Mouse (Mus musculus) gastrocnemius, postnatal 36 days (tissue): ENCODE data around the gene Gm47841. TPM values are rescaled to one million over a fixed set of nuclear protein-coding genes. Genes with fewer than 3 reads are reported as not detected.
A peak's percentile ranks its signal among the peaks of the same experiment; 100 is the strongest.

Source experiments
- DNase-seq, 2 experiments: peaks; one replicate each; pipeline ENCODE4 v3.0.0; 2022
- intact Hi-C: fragments of 180-260 bp; cut with DNase I; formaldehyde crosslinking; loops from one replicate; pipeline ENCODE4 v1.15.1; 2025
- long read RNA-seq, 2 experiments: library from polyadenylated mRNA; stranded (forward); transcript quantifications; one replicate each; pipeline ENCODE4 v2.0.0; 2021
- total RNA-seq, 2 experiments: library from RNA; stranded (reverse); gene quantifications; 2 replicates each; pipeline ENCODE4 v1.2.3; 2021

Gm47841 gene
- total RNA-seq = not detected
- long read RNA-seq, experiment 1 = 0 reads
- long read RNA-seq, experiment 2 = 0 reads

- intact Hi-C loops = no loop called here
- DNase-seq = no peak
Observed at GRCm38 (mm10) chr15:101047194-101047555, at the start of gene Gm47841. TSS of gene Gm47841 (minus strand) at chr15:101047397.

DNA sequence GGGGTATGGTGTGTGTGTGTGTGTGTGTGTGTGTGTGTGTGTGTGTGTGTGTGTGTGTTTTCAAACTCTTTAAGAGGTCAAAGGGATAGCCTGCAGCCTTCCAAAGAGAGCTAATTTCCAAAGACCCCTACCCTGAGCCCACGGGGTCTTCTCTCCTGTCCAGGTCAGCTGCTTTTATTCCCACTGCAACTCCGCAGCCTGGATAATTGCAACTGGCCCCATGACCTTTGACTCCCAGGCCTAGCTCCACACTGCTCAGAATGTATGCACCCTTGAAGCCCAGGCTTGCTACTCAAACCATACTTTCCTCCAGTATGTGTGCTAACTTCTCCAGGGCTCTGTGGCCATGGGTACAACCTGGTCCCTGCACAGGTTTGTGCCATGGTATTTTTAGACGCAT, 48.2 kb upstream of the Gm47841 start:
- intact Hi-C loops = no loop called here
- no peak for DNase-seq

GRCm38 (mm10) chr15:101094979-101095378, 47.8 kb upstream of the Gm47841 start:
- intact Hi-C loops = no loop called here
- no peak for DNase-seq

DNA sequence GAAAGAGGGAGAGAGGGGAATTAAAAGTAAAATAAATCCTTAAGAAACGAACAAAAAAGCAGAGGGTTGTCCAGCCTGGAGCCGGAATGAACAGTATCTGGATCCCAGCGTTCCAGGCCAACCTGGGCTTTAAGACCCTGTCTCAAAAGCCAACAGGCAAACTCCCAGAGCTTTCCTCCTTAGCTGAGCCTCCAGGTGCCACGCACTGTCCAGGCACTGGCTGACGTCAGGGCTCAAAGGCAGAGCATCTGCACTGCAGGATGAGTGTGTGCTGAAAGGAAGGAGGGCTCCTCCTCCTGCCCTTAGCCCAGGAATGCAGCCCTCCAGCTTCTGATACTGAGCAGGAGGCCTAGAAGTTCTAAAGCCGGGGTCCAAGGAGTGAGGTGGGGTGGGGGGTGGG, 46.8 kb upstream of the Gm47841 start:
- intact Hi-C loops = no loop called here
- no peak for DNase-seq

DNA sequence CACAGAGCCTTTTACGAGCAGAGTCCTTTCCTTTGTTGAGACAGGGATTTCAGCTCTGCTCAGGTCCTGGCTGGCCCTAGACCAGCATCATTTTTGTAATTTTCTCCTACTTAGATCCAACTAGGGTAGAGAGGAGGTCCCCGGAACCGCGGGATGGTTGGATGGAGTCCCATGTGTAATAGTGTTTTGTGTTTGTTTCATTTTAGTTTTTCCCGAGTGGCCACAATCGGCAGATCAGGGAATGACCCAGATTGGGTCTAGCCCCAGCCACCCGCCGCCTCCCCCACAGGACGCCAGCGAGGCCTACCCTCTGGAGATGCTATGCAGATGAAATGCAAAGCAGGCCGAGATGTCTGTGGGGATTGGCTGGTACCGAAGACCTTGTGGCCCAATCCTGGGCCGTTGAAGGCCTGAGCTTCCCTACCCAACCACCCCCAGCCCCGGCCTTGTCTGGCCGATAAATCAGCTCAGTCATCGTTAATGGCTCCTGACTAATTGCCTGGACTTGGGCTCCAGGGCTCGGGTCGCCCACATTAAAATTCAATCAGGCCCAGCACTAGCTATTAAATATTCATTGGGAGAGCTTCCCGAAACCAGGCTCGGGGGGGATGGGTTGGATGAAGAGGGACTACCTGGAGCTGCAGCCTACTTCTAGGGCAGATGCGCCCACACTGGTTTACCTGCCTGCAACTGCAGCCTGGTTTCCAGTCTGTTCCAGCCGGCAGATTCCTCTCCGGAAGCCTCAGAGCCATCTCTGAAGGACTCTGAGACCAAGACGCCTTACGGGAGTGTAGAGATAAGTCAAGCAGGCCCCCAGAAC, 45.8 kb upstream of the Gm47841 start:
- intact Hi-C loops = no loop called here
- DNase-seq = peak in 1 of 2 experiments; percentile 40

DNA sequence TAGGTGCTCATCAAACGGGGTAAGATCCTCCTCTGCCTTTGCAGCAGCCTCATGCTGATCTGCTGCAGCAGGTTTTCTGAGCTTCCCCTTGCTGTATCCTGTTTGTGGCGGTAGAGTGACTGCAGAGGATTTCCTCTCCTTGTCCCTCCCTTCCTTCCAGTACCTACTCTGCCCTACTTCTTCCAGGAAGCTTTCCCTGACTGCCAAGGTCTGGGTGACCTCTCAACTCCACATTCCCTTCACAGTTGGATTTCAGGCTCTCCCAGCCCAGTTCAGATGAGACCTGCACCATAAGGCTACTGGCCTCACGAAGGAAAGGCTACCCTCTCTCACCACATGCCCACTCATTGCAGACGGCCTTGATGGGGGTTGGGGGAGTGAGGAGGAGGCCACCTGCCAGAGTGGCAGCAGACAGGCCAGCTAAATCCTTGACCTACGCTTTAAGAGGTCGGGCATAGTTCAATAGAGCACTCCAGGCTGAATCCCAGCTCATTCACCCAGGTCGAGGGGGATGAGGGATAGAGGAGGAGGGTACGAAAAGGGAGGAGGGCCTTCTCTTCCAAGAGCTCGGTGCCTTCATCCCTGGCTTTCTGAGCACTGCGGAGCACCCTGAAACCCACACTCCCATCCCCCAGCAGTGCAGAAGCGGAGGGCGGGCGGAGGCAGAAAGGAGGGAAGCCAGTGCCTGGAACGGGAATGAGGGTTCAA, 45.1 kb upstream of the Gm47841 start:
- DNase-seq = no peak
- intact Hi-C loops = no loop called here

GRCm38 (mm10) chr15:101091551-101091950, 44.4 kb upstream of the Gm47841 start:
- intact Hi-C loops = no loop called here
- no peak for DNase-seq

- no peak for DNase-seq
- intact Hi-C loops = no loop called here
Observed at GRCm38 (mm10) chr15:101088291-101088690, 41.1 kb upstream of the Gm47841 start.

- intact Hi-C loops = no loop called here
- DNase-seq = peak; percentile 48 to 53
Observed at GRCm38 (mm10) chr15:101086956-101087355, 39.8 kb upstream of the Gm47841 start.

DNA sequence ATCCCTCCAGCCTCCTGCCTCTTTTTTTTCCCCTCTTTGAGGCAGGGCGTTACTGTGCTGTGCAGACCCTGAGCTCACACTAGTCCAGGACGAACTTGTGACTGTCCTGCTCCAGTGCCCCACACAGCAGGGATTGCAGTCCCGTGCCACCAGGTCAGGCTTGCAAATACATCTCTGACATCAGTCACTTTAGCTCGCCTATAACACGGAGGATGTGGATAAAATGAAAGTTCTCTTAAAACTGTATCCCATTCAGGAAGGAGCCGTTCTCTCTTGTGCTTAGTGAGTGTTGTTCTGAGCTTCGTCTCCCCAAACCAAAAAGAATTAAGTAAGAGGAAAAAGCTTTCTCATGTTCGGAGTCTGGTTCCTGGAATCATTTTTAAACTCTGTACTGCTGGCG, 39.3 kb upstream of the Gm47841 start:
- intact Hi-C loops = no loop called here
- no peak for DNase-seq

- intact Hi-C loops = no loop called here
- no peak for DNase-seq
Observed at GRCm38 (mm10) chr15:101084499-101084898, 37.3 kb upstream of the Gm47841 start.

DNA sequence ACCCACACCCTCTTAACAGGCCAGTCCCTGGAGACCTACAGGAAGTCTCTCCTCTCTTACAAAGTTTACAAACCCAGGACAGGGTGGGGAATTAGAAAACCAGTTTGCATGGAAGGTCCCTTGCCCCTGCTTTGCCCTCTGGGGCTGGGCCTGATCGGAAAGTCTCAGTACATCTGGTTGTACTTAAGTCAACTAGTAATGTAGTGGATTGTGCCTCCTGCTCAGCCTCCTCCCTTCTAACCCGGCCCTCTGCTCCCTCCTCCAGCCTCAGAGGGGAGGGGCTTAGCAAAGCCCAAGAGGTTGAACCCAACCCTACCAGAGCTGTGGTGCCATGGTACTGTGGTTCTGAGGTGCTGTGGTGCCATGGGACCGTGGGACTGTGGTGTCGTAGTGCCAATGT, 35.0 kb upstream of the Gm47841 start:
- intact Hi-C loops = no loop called here
- no peak for DNase-seq

DNA sequence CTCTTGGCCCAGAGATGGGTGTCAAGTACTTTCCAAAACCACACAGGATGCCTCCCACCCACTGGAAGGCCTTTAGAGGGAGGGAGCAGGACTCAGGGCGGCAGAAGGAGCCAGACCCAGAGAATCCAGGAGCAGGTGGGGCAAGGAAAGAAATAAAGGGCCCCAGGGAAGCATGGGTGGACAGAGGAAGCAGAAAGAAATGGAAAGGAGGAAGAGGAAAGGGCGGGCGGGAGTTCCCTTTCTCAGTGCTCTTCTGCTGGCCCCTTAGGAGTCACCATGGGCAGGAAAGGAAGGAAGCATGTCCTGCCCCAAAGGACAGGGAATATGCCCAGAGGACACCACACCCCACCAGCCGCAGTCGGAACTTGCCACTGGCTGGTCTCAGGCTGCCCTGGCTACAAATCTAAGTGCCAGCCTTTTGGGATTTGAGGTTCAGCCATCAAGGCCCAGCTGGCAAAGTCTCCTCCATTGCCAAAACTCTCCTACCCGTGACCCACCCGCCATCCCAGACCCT, 33.9 kb upstream of the Gm47841 start:
- intact Hi-C loops = no loop called here
- DNase-seq = no peak

DNA sequence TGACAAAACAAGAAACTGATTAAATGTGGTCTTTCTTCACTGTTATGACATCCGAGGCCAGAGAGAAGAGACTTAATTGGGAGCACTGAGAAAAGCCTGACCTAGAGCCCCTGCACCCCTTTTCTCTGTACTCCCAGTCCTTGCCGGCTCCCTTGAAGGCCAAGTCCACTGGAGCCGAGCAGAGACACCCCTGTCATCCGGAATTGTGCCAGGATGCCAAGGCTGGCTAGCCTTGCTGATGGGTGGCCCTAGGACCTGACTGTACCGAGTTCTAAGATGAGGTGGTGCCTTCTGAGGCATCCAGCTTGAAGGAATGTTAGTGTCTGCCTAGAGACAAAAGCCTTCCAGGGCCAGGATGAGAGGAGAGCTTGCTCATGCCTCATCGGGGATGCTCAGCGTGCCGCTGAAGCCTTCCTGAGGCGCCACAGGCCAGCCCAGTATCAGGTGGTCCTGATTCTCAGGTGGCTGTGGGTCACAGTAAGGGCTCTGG, 32.9 kb upstream of the Gm47841 start:
- DNase-seq = no peak
- intact Hi-C loops = no loop called here

GRCm38 (mm10) chr15:101078731-101079156, 31.5 kb upstream of the Gm47841 start:
- intact Hi-C loops = no loop called here
- DNase-seq = peak; percentile 86 to 88

- intact Hi-C loops = no loop called here
- no peak for DNase-seq
Observed at GRCm38 (mm10) chr15:101077813-101078730, 30.9 kb upstream of the Gm47841 start, which contains the start of gene Fignl2. TSS of gene Fignl2 (minus strand) at chr15:101078567.

DNA sequence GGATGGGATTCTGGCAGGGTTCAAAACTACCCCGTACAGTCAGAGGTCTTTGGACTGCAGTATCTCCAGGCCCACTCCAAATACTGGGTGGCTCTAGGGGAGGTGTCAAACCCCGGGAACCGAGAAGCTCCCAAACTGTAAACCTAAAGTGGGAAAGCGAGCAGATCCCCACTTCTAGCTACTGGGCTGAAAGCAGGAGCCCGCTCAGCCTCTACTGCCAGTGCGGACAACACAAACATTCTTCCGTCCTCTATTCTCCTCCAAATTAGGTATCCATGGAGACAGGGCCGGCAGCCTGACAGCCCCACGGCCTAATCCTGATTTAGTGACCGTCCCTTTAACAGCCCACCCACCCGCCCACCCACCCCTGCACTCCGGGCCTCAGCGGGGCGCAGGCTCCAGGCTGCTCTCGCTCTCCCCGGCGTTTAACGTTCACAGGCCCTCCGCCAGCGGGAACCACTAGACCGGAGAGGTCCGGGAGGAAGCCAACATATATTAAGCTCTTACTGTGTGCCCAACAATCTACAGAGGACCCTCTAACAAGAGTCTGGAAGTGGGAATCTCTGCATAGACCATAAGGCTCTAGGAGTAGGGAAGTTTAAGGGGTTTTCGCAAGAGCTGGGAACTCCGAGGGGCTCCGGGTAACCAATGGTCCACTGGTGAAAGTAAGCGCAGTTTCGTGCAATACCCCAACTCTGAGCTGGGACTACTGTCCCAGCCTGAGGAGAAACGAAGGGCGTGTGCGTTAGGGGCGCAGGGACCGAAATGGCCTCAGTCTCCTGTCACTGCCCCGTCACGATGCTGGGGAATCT, 30.0 kb upstream of the Gm47841 start:
- no peak for DNase-seq
- intact Hi-C loops = no loop called here

GRCm38 (mm10) chr15:101076071-101077000, 29.1 kb upstream of the Gm47841 start:
- DNase-seq = no peak
- intact Hi-C loops = no loop called here
